Mouse (Mus musculus) large intestine, adult 2 months (tissue): ENCODE data around the gene Ctnnal1. TPM values are rescaled to one million over a fixed set of nuclear protein-coding genes. Genes with fewer than 3 reads are reported as not detected.

Source experiments
- DNase-seq: peaks from one replicate; pipeline ENCODE4 v3.0.0-alpha.2; 2012; ENCODE audit warnings: low read depth, low spot score
- WGBS: fragments of 180-500 bp; shearing (Covaris S2); methylation state at CpG from one replicate; pipeline ENCODE4 v1.1.7; 2018; 5-methylcytosine and 5-hydroxymethylcytosine counted together
- polyA plus RNA-seq: library from polyadenylated mRNA; depleted of rRNA; stranded (reverse); fragments of >200 nt; gene quantifications from 2 replicates; pipeline ENCODE4 v1.2.3, GENCODE M21; 2012; rRNA removed

The Ctnnal1 gene
- polyA plus RNA-seq, 1 experiment, result 6.0 TPM

GRCm38 (mm10) chr4:56815131-56815530 is 49.9 kb downstream of the Ctnnal1 start:
- WGBS, result 88% methylated on average over 8 of the region's 8 CpGs
- no peak for DNase-seq

GRCm38 (mm10) chr4:56812096-56812495 is 52.9 kb downstream of the Ctnnal1 start:
- DNase-seq, result no peak
- 72% methylated on average over 4 of the region's 4 CpGs for WGBS

- no peak for DNase-seq
- WGBS, result 71% methylated on average over 3 of the region's 3 CpGs
Observed at GRCm38 (mm10) chr4:56811642-56812041, 53.3 kb downstream of the Ctnnal1 start.

GRCm38 (mm10) chr4:56809050-56809449 is 55.9 kb downstream of the Ctnnal1 start:
- WGBS, result 80% methylated on average over 4 of the region's 4 CpGs
- no peak for DNase-seq

GRCm38 (mm10) chr4:56802669-56803150 is 62.3 kb downstream of the Ctnnal1 start:
- DNase-seq, result no peak
- WGBS, result 1% methylated on average over 25 of the region's 25 CpGs

- DNase-seq, result peak; percentile 48
- WGBS, result under 1% methylated on average over 72 of the region's 72 CpGs
Observed at GRCm38 (mm10) chr4:56801907-56802668, 62.9 kb downstream of the Ctnnal1 start, which contains the start of the genes Elp1 and Fam206a. Elp1 (minus strand) TSS chr4:56802331. Fam206a (plus strand) TSS chr4:56802345.

GRCm38 (mm10) chr4:56791373-56791772 is 73.6 kb downstream of the Ctnnal1 start:
- DNase-seq, result no peak
- 25% methylated on average over 1 of the region's 1 CpGs for WGBS

- 27% methylated on average over 1 of the region's 1 CpGs for WGBS
- DNase-seq, result no peak
Observed at GRCm38 (mm10) chr4:56771065-56771464, 93.9 kb downstream of the Ctnnal1 start.

GRCm38 (mm10) chr4:56768913-56769312 is 96.1 kb downstream of the Ctnnal1 start:
- WGBS, result 82% methylated on average over 7 of the region's 7 CpGs
- DNase-seq, result no peak

GRCm38 (mm10) chr4:56767861-56768284 is 97.1 kb downstream of the Ctnnal1 start:
- DNase-seq, result no peak
- 44% methylated on average over 5 of the region's 5 CpGs for WGBS

Other genes starting within 250 kb of the Ctnnal1 start
- gene Gm26657, start 125.1 kb downstream of the Ctnnal1 start, polyA plus RNA-seq, result not detected in 2 replicates
- 0.12 TPM in 1 of 2 replicates, not detected in the other for gene Actl7b, start 123.7 kb downstream of the Ctnnal1 start, polyA plus RNA-seq
- gene Actl7a, start 121.8 kb downstream of the Ctnnal1 start, polyA plus RNA-seq, result not detected in 2 replicates
- gene Elp1, start 62.9 kb downstream of the Ctnnal1 start, polyA plus RNA-seq, result 8.6 and 8.7 TPM in 2 replicates
- gene Fam206a, start 62.8 kb downstream of the Ctnnal1 start, polyA plus RNA-seq, result 3.3 and 3.6 TPM in 2 replicates
- gene Tmem245, start 82.2 kb upstream of the Ctnnal1 start, polyA plus RNA-seq, result 4.2 and 8.8 TPM in 2 replicates
- 0.04 and 0.07 TPM in 2 replicates for gene Frrs1l, start 125.2 kb upstream of the Ctnnal1 start, polyA plus RNA-seq